Mouse (Mus musculus): ENCODE data around the gene Slc16a11. TPM values are rescaled to one million over a fixed set of nuclear protein-coding genes. Genes with fewer than 3 reads are reported as not detected.

The Slc16a11 gene
- total RNA-seq, 2 experiments from 2014 or later: 23.9 to 27.1 TPM

DNA sequence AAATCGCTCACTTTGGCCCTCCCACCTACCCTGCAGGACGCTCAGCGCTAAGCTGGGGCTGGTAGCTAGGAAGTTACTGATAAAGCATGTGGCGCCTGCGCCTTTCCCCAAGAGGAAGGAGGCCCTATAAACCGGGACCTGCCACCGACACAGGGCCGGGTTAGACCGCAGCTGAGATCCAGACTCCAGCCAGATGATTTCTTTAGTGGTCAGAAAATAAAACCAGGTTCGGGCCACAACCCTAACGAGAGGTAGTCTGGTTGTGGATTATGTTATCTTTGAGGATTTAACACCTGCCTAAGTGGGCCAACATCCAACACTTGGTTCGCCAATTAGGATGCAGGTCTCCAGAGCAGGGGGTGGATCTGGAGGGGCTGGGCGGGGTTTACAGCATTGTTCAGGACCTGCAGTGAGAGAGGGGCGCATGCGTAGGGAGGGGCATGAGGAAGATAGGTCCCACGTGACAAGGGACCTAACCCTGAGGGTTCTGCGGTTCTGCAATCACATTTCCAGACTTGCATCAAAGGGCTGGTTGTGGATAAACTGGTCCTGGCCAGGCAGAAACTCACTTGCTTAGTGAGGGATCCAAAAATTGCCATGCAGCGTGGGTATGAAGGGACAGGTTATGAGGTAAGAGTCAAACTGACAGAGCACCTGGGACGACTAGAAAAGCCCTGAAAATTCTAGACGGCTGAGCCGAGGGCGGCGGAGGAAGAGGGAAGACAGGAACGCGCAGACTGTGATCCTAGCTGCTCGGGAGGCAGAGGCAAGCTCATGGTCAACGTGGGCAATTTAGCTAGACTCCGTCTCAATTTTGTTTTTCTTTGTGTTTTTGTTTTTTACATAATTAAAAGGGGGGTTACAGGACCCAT lies 8.4 kb downstream of the Slc16a11 start, which contains the start of gene Slc16a13:
Slc16a13 (minus strand) TSS at position 334 of the 872 bp plus-strand sequence.
- intact Hi-C loops (cut with DNase I): no loop called here
- DNase-seq (ENCODE audit: low spot score in 2 of 2): peak; percentile 94 to 98

GRCm38 (mm10) chr11:70221603-70222500 lies 9.3 kb downstream of the Slc16a11 start:
- intact Hi-C loops (cut with DNase I): no loop called here
- DNase-seq (ENCODE audit: low spot score in 2 of 2): peak in 1 of 2 experiments; percentile 21

- DNase-seq (ENCODE audit: low spot score in 2 of 2): no peak
- intact Hi-C loops (cut with DNase I): no loop called here
Observed at GRCm38 (mm10) chr11:70223724-70224123, 11.2 kb downstream of the Slc16a11 start.

- intact Hi-C loops (cut with DNase I): no loop called here
- no peak for DNase-seq (ENCODE audit: low spot score in 2 of 2)
Observed at GRCm38 (mm10) chr11:70225798-70226601, 13.4 kb downstream of the Slc16a11 start.

- no peak for DNase-seq (ENCODE audit: low spot score in 2 of 2)
- intact Hi-C loops (cut with DNase I): no loop called here
Observed at GRCm38 (mm10) chr11:70226602-70226890, 14.0 kb downstream of the Slc16a11 start.

GRCm38 (mm10) chr11:70227126-70227525 lies 14.6 kb downstream of the Slc16a11 start:
- intact Hi-C loops (cut with DNase I): no loop called here
- DNase-seq (ENCODE audit: low spot score in 2 of 2): peak in 1 of 2 experiments; percentile 85

DNA sequence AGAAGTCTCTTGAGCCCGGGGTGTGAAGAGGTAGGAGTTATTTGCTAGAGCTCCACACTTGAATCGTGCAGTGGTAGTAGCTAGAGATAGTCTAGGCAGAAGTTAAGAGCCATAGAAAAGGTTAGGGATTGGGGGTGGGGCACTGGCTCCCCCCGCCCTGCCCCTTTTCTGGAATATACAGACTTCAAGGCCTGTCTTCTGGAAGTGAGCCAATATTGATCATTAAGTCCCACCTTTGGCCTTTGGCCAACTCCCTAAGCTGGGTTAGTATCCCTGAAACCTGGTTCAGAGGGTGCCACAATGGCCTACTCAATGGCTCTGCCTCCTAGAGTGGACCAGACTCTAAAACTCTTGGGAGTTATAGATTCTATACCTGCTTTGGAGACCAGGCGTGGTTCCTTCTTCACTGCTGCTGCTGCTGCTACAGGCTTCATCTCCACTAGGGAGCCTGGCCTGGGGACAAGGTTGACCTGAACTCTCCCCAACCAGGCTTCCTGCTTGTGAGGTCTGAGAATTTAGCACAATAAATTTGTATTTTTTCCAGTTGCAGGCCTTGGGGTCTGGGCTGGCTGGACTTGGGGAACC lies 15.2 kb downstream of the Slc16a11 start:
- no peak for DNase-seq (ENCODE audit: low spot score in 2 of 2)
- intact Hi-C loops (cut with DNase I): no loop called here

- intact Hi-C loops (cut with DNase I): no loop called here
- peak; percentile 63 to 84 for DNase-seq (ENCODE audit: low spot score in 2 of 2)
Observed at GRCm38 (mm10) chr11:70228828-70229227, 16.3 kb downstream of the Slc16a11 start.

DNA sequence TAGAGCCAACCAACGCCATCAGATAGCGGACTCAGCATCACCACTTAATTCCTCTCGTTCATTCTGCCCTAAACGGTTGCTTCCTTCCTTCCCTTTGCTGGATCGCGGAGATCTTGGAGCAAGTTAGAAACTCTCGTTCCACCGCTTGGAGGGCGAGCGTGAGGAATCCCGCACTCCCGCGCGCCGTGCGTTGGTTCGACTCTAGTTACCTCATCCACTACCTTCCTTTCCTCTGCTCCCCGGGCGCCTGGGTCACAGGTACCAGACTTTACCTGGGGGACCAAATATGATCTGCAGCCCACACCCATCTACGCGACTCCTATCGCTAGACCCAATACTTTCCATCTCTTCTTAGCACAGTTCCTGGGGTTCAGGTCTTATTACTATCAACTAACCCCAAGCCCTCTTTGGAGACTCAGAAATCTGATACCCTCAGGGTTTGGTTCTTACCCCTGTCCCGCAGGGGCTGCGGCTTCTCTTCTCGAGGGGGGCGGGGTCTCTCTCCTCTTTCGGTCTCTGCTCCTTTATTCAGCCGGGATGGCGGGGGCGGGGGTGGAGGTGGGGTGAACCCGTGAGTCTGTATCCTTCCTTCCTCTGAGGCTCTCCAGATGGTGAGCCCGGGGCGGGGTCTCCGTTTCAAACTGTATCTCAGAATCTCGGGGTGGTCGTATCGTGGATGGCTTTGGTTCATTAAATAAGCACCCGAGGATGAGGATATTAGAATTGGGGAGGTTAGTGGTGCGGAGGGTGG lies 16.9 kb downstream of the Slc16a11 start, which contains the start of gene Bcl6b:
Bcl6b (minus strand) TSS at position 539 of the 751 bp plus-strand sequence.
- no peak for DNase-seq (ENCODE audit: low spot score in 2 of 2)
- intact Hi-C loops (cut with DNase I): loop anchor here (1.0 to 10.0 kb wide), 2 partner anchors 105 to 415 kb away; partner anchors contain the start of genes Rnf167 and Slc25a11

GRCm38 (mm10) chr11:70230239-70230727 lies 17.7 kb downstream of the Slc16a11 start:
- intact Hi-C loops (cut with DNase I): loop anchor here (1.0 to 10.0 kb wide), 2 partner anchors 104 to 415 kb away; partner anchors contain the start of genes Rnf167 and Slc25a11

DNA sequence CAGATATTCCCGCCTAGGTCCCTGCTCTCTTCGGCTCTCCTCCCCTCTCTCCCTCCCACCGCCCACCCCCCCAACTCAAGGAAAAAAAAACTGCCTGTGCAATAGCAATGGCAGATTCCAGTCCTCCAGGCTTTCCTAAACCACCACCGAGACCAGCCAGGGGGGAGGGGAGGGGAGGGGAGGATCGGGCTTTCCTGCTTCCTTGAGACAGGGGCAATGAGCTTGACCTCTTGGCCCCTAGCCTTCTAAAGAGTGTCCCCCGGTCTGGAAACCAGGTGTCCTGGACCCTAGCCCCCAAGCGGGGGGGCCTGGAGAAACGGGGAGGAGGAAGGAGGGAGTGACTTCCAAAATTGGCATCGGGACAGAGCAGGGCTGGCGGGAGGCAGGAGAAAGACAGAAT lies 20.0 kb downstream of the Slc16a11 start:
- DNase-seq (ENCODE audit: low spot score in 2 of 2): peak in 1 of 2 experiments; percentile 50
- intact Hi-C loops (cut with DNase I): loop anchor here (10.0 kb wide), 1 partner anchor 412 kb away; the partner anchor contains the start of genes Rnf167 and Slc25a11

More at GRCm38 (mm10) chr11:70230239-70230727, 17.7 kb downstream of the Slc16a11 start:
- peak; percentile 68 to 75 for DNase-seq (ENCODE audit: low spot score in 2 of 2)

GRCm38 (mm10) chr11:70233016-70233415 lies 20.5 kb downstream of the Slc16a11 start:
- intact Hi-C loops (cut with DNase I): loop anchor here (10.0 kb wide), 1 partner anchor 412 kb away; the partner anchor contains the start of genes Rnf167 and Slc25a11
- no peak for DNase-seq (ENCODE audit: low spot score in 2 of 2)

GRCm38 (mm10) chr11:70234037-70234436 lies 21.5 kb downstream of the Slc16a11 start:
- intact Hi-C loops (cut with DNase I): loop anchor here (10.0 kb wide), 1 partner anchor 411 kb away; the partner anchor contains the start of genes Rnf167 and Slc25a11
- DNase-seq (ENCODE audit: low spot score in 2 of 2): no peak

DNA sequence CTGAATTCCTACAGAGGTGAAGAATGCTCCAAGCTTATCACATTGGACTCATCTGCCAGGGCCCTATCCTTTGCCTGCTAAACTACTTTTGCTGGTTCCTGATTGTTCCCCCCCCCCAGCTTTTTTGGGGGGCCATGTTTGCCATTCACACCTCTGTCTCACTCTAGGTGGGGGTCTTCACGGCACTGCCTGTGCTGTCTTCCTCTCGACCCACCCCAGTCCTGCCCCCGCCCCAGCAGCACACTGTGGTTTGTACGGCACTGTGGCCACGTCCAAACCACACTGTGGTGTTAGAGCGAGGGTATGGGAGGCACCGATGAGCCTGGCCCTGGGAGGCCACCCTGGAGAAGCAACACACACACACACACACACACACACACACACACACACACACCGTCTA lies 21.9 kb downstream of the Slc16a11 start:
- DNase-seq (ENCODE audit: low spot score in 2 of 2): no peak
- intact Hi-C loops (cut with DNase I): loop anchor here (10.0 kb wide), 1 partner anchor 410 kb away; the partner anchor contains the start of genes Rnf167 and Slc25a11

- intact Hi-C loops (cut with DNase I): loop anchor here (10.0 kb wide), 1 partner anchor 409 kb away; the partner anchor contains the start of genes Rnf167 and Slc25a11
- DNase-seq (ENCODE audit: low spot score in 2 of 2): no peak
Observed at GRCm38 (mm10) chr11:70235254-70235900, 22.8 kb downstream of the Slc16a11 start.

DNA sequence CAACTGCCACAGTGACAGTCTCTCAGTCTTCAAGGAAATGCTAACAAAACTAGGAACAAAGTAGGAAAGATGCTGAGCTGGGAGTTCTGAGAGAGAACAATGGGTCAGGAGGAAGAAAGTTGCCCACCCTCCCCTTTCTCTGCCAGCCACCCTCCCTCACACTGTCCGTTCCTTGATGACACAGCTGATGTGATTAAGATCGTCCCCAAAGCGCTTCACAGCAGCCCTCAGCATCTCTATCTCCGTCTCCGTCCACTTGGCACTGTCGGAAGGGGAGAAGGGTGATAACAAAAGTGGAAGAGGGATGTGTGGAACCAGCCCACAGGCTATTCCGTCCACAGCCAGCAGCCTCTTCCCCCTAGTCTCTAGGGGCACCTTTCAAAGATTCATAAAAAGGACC lies 24.2 kb downstream of the Slc16a11 start:
- intact Hi-C loops (cut with DNase I): loop anchor here (10.0 kb wide), 1 partner anchor 408 kb away; the partner anchor contains the start of genes Rnf167 and Slc25a11
- no peak for DNase-seq (ENCODE audit: low spot score in 2 of 2)

All from left cerebral cortex, postnatal 25 days (tissue).